Mouse (Mus musculus): ENCODE results near the gene Btbd2. TPM values are rescaled to one million over a fixed set of nuclear protein-coding genes. Genes with fewer than 3 reads are reported as not detected.
"Not testable (repeated sequence)": the region's sequence is repeated elsewhere in the genome, so short reads cannot be mapped to it uniquely, and the experiment has no call there.

Gene Btbd2
- polyA plus RNA-seq, 1 experiment from 2014 or later, result 38.0 TPM

GRCm38 (mm10) chr10:80650392-80650791 lies 6.5 kb downstream of the Btbd2 start:
- Histone ChIP-seq H3K4me1 (replicated peaks; ENCODE audit: control insufficient read depth, insufficient read depth, low read length) (peaks cover 9% of the 10 kb centered on the region), H3K27ac (ENCODE audit: low read depth, low read length) (no peak overlapping the region), H3K9ac (ENCODE audit: low read depth, low read length) (no peak overlapping the region), H3K4me3 (ENCODE audit: low read depth, low read length) (no peak overlapping the region), H3K27me3 (replicated peaks; ENCODE audit: control insufficient read depth, insufficient read depth, low read length) (no peaks in the 10 kb centered on the region), H3K9me3 (ENCODE audit: control insufficient read depth, low read length) (no peaks in the 10 kb centered on the region), H3K36me3 (ENCODE audit: control insufficient read depth, insufficient read depth, low read length) (peaks cover 3% of the 10 kb centered on the region; the same call in 1 of the 2 replicates), H3K4me2 (no peak overlapping the region)
- ATAC-seq (replicated peaks; ENCODE audit: low FRiP score) (no peak), DNase-seq (ENCODE audit: low spot score) (no peak)
- WGBS, result 91% methylated on average over 10 of the region's 10 CpGs

- not testable (repeated sequence) for ATAC-seq (replicated peaks; ENCODE audit: low FRiP score); H3K4me1 ChIP-seq (replicated peaks; ENCODE audit: control insufficient read depth, insufficient read depth, low read length); H3K4me3 ChIP-seq (ENCODE audit: low read depth, low read length); H3K9ac ChIP-seq (ENCODE audit: low read depth, low read length); H3K27ac ChIP-seq (ENCODE audit: low read depth, low read length); DNase-seq (ENCODE audit: low spot score); H3K4me2 ChIP-seq; H3K36me3 ChIP-seq (ENCODE audit: control insufficient read depth, insufficient read depth, low read length); H3K9me3 ChIP-seq (ENCODE audit: control insufficient read depth, low read length); H3K27me3 ChIP-seq (replicated peaks; ENCODE audit: control insufficient read depth, insufficient read depth, low read length)
- 84% methylated on average over 6 of the region's 6 CpGs for WGBS
Measured at GRCm38 (mm10) chr10:80649910-80650309, 7.0 kb downstream of the Btbd2 start.

GRCm38 (mm10) chr10:80646936-80647335 lies 9.9 kb downstream of the Btbd2 start:
- H3K9ac ChIP-seq (ENCODE audit: low read depth, low read length), result no peak overlapping the region
- DNase-seq (ENCODE audit: low spot score), result no peak
- H3K4me3 ChIP-seq (ENCODE audit: low read depth, low read length), result no peak overlapping the region
- no peak overlapping the region for H3K4me2 ChIP-seq
- H3K27ac ChIP-seq (ENCODE audit: low read depth, low read length), result no peak overlapping the region
- H3K4me1 ChIP-seq (replicated peaks; ENCODE audit: control insufficient read depth, insufficient read depth, low read length), result peaks cover 3% of the 10 kb centered on the region; the same call in 1 of the 2 replicates
- H3K36me3 ChIP-seq (ENCODE audit: control insufficient read depth, insufficient read depth, low read length), result peaks cover 19% of the 10 kb centered on the region
- ATAC-seq (replicated peaks; ENCODE audit: low FRiP score), result no peak
- 86% methylated on average over 10 of the region's 10 CpGs for WGBS
- H3K9me3 ChIP-seq (ENCODE audit: control insufficient read depth, low read length), result no peaks in the 10 kb centered on the region
- H3K27me3 ChIP-seq (replicated peaks; ENCODE audit: control insufficient read depth, insufficient read depth, low read length), result no peaks in the 10 kb centered on the region

GRCm38 (mm10) chr10:80635345-80635744 lies 21.5 kb downstream of the Btbd2 start:
- Histone ChIP-seq H3K27me3 (replicated peaks; ENCODE audit: control insufficient read depth, insufficient read depth, low read length) (no peaks in the 10 kb centered on the region), H3K9ac (ENCODE audit: low read depth, low read length) (no peak overlapping the region), H3K36me3 (ENCODE audit: control insufficient read depth, insufficient read depth, low read length) (peaks cover 54% of the 10 kb centered on the region), H3K4me2 (no peak overlapping the region), H3K4me3 (ENCODE audit: low read depth, low read length) (no peak overlapping the region), H3K9me3 (ENCODE audit: control insufficient read depth, low read length) (no peaks in the 10 kb centered on the region), H3K4me1 (replicated peaks; ENCODE audit: control insufficient read depth, insufficient read depth, low read length) (no peaks in the 10 kb centered on the region), H3K27ac (ENCODE audit: low read depth, low read length) (no peak overlapping the region)
- no peak for ATAC-seq (replicated peaks; ENCODE audit: low FRiP score)
- 67% methylated on average over 6 of the region's 6 CpGs for WGBS
- no peak for DNase-seq (ENCODE audit: low spot score)

- ATAC-seq (replicated peaks; ENCODE audit: low FRiP score), result no peak
- 85% methylated on average over 9 of the region's 9 CpGs for WGBS
Measured at GRCm38 (mm10) chr10:80628925-80629324, 27.9 kb downstream of the Btbd2 start.

GRCm38 (mm10) chr10:80627685-80628084 lies 29.2 kb downstream of the Btbd2 start:
- ATAC-seq (replicated peaks; ENCODE audit: low FRiP score) (0 out of 2 replicates have a peak, but pooled peaks have one; percentile 14), DNase-seq (ENCODE audit: low spot score) (no peak)
- Histone ChIP-seq H3K9me3 (ENCODE audit: control insufficient read depth, low read length) (no peaks in the 10 kb centered on the region), H3K36me3 (ENCODE audit: control insufficient read depth, insufficient read depth, low read length) (0 out of 2 replicates have a peak, but pooled peaks cover 2% of the 10 kb centered on the region), H3K4me2 (peak overlapping the region; percentile 8; the same call in 1 of the 2 replicates), H3K4me3 (ENCODE audit: low read depth, low read length) (no peak overlapping the region), H3K9ac (ENCODE audit: low read depth, low read length) (peak overlapping the region; percentile 47), H3K4me1 (replicated peaks; ENCODE audit: control insufficient read depth, insufficient read depth, low read length) (peaks cover 37% of the 10 kb centered on the region), H3K27me3 (replicated peaks; ENCODE audit: control insufficient read depth, insufficient read depth, low read length) (no peaks in the 10 kb centered on the region), H3K27ac (ENCODE audit: low read depth, low read length) (peak overlapping the region; percentile 19; the same call in 1 of the 2 replicates)
- 43% methylated on average over 2 of the region's 2 CpGs for WGBS

More at GRCm38 (mm10) chr10:80628925-80629324, 27.9 kb downstream of the Btbd2 start:
- Histone ChIP-seq H3K9ac (ENCODE audit: low read depth, low read length) (no peak overlapping the region), H3K9me3 (ENCODE audit: control insufficient read depth, low read length) (no peaks in the 10 kb centered on the region), H3K27ac (ENCODE audit: low read depth, low read length) (no peak overlapping the region), H3K4me3 (ENCODE audit: low read depth, low read length) (0 out of 2 replicates have a peak overlapping the region, but pooled peaks have one; percentile 4), H3K36me3 (ENCODE audit: control insufficient read depth, insufficient read depth, low read length) (0 out of 2 replicates have a peak, but pooled peaks cover 4% of the 10 kb centered on the region), H3K4me1 (replicated peaks; ENCODE audit: control insufficient read depth, insufficient read depth, low read length) (peaks cover 33% of the 10 kb centered on the region), H3K27me3 (replicated peaks; ENCODE audit: control insufficient read depth, insufficient read depth, low read length) (no peaks in the 10 kb centered on the region), H3K4me2 (no peak overlapping the region)
- DNase-seq (ENCODE audit: low spot score), result no peak

- Histone ChIP-seq H3K27ac (ENCODE audit: low read depth, low read length) (peak overlapping the region; percentile 21; the same call in 1 of the 2 replicates), H3K9ac (ENCODE audit: low read depth, low read length) (peak overlapping the region; percentile 18; the same call in 1 of the 2 replicates), H3K4me1 (replicated peaks; ENCODE audit: control insufficient read depth, insufficient read depth, low read length) (peaks cover 37% of the 10 kb centered on the region), H3K4me3 (ENCODE audit: low read depth, low read length) (no peak overlapping the region), H3K27me3 (replicated peaks; ENCODE audit: control insufficient read depth, insufficient read depth, low read length) (no peaks in the 10 kb centered on the region), H3K9me3 (ENCODE audit: control insufficient read depth, low read length) (no peaks in the 10 kb centered on the region), H3K36me3 (ENCODE audit: control insufficient read depth, insufficient read depth, low read length) (0 out of 2 replicates have a peak, but pooled peaks cover 2% of the 10 kb centered on the region), H3K4me2 (no peak overlapping the region)
- WGBS, result 88% methylated on average over 4 of the region's 4 CpGs
- DNase-seq (ENCODE audit: low spot score) (no peak), ATAC-seq (replicated peaks; ENCODE audit: low FRiP score) (no peak)
Measured at GRCm38 (mm10) chr10:80625764-80626163, 31.1 kb downstream of the Btbd2 start.

- H3K27ac ChIP-seq (ENCODE audit: low read depth, low read length), result peak overlapping the region; percentile 91
- H3K4me1 ChIP-seq (replicated peaks; ENCODE audit: control insufficient read depth, insufficient read depth, low read length), result peaks cover 43% of the 10 kb centered on the region
- no peaks in the 10 kb centered on the region for H3K9me3 ChIP-seq (ENCODE audit: control insufficient read depth, low read length)
- peak overlapping the region; percentile 90 for H3K4me3 ChIP-seq (ENCODE audit: low read depth, low read length)
- H3K27me3 ChIP-seq (replicated peaks; ENCODE audit: control insufficient read depth, insufficient read depth, low read length), result no peaks in the 10 kb centered on the region
- 16% methylated on average over 15 of the region's 15 CpGs for WGBS
- 0 out of 2 replicates have a peak, but pooled peaks cover 2% of the 10 kb centered on the region for H3K36me3 ChIP-seq (ENCODE audit: control insufficient read depth, insufficient read depth, low read length)
- H3K9ac ChIP-seq (ENCODE audit: low read depth, low read length), result peak overlapping the region; percentile 87
- peak overlapping the region; percentile 92 for H3K4me2 ChIP-seq
- ATAC-seq (replicated peaks; ENCODE audit: low FRiP score) (no peak), DNase-seq (ENCODE audit: low spot score) (peak; percentile 72)
Measured at GRCm38 (mm10) chr10:80623457-80624191, 33.2 kb downstream of the Btbd2 start.
